Mouse (Mus musculus): ENCODE results near the gene Mrvi1. TPM values are rescaled to one million over a fixed set of nuclear protein-coding genes. Genes with fewer than 3 reads are reported as not detected.

Mrvi1 gene
- total RNA-seq, 1 experiment from 2014 or later: 3.4 TPM

- ATAC-seq (replicated peaks; ENCODE audit: low read depth, poor library complexity, severe bottlenecking): no peak; the same call in 1 of the 2 replicates
Measured at GRCm38 (mm10) chr7:110946731-110947130, 35.5 kb downstream of the Mrvi1 start.

DNA sequence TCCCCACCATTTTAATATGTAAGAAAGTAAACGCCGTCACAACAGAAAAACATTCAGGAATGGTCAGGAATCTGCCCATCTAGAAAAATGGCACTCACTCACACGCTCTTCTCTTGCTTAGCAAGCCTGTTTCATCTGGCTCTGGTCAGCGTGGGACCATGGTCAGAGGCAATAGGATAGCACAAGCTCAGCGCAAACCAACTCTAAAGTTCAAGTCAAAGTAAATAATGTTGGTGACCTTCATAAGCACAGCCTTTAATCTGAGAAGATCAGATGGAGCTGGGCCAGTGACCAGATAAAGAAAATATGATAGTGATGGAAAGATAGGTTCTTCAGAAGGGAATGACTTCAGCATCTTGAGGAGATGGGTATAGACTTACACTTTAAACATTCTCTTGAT, 37.9 kb downstream of the Mrvi1 start:
- ATAC-seq (replicated peaks; ENCODE audit: low read depth, poor library complexity, severe bottlenecking): no peak

DNA sequence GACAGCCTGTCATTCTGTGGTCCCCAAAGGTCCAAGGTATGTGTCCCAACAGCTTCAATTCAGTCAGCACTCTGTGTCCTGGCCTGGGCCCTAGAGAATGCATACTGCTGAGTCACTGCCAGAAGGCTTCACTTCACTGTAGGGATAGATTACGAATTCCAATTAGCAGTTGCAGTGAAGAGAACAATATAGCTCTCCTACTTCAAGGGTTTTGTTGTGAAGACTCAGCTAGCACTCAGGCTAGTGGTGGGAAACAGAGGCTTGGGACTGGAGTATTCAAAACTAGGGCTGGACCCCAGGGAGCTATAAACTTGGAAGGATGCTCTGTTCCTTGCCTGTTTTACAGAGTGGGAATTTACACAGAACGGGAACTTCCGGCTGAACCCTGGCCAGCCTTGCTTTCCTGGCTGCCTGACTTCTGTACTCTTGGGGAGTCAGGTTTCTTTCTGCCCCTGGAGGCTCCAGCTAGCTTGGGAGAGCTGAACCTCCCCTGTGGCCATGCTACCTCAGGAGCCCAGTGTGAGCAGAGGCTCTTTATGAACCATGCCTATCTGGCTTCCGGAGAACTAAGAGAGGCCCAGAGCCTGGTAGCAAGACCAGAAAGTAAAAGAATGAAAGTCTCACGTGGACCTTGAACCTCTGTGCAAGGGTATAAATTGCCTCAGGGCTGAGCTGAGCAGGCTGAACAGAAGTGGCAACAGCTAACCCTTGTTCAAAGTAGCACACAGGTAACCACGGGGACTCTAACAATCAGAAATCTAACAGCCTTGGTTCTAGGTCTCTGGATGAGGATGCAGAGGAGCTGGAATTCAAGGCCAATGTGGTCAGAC, 40.3 kb downstream of the Mrvi1 start:
- peak; percentile 69 for ATAC-seq (replicated peaks; ENCODE audit: low read depth, poor library complexity, severe bottlenecking)

DNA sequence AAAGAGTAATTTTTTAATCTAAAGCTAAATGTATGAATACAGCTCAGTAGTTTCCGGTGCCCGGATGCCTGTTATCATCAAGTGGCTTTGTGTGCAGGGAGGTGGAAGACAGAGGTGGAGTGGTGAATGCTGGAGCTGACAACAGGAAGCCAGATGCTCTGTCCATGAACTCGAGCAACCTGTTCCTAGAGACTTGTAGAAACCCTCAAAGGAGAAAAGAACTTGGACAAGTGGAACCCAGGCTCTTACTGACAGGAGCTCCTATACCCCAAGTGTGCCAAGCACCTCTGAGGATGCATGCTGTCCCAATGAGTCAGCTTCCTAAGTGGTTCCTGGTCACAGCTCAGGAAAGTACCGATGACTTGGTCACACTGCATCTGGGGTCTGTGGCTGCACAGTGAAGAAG, 41.1 kb downstream of the Mrvi1 start:
- peak; percentile 63 for ATAC-seq (replicated peaks; ENCODE audit: low read depth, poor library complexity, severe bottlenecking)

DNA sequence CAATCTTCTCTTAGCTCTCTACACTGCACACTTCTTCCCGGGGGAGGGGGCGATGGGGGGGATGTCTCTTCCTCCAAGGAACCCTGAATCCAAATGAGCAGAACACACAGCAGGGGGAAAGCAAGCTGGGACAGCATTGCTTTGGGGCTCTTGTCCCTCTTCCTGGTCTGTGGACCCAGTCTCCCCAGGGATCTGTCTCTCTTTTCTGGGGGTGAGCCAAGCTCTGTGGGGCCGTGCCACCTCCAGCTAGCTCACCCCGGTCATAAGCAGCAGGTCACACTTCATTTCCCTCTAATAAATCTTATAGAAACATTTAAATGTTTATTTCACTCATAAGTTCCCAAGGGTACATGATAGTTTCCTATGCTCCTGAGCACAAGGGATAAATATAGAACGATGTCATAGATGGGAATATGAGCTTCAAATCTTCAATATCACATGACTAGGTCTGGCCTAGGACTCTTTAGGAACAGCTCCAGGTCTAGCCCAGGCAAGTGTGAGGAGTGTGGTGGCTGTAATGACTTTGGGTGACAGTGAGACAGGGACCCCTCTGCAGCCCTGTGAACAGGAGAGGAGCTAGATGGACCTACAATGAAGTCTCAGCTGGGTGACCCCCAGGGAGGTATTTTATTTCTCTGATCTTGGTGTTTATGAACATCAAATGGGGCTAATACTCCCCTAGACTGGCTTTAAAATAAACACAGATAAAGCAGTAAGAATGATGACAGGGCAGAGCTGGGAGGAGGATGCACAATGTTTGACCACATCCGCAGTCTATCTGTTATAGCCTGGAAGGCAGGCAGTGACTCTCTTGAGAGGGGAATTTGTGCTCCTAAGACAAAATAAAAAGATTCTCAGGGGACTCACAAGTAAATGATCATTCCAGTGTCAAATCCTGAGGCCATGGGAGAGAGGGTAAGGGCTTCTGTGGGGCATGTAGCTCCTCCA, 46.2 kb downstream of the Mrvi1 start:
- ATAC-seq (replicated peaks; ENCODE audit: low read depth, poor library complexity, severe bottlenecking): peak; percentile 83

DNA sequence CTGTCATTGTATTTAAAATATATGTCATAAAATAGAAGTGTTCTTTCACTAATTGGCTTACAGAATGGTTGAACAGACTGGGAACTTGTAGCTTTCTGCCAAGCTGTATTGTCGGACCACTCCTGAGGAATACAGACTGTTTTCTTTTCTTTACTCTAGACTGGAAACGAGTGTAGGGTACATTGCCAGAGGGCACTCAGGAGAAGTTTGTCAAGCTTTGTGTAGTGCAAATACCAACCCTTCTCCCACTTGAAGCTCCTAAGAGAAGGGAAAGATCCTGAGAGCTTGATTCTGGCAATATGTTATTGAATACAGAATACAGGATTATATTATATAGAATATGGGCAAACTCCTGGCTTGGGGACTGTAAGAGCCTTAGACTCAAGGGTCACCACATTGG, 48.3 kb downstream of the Mrvi1 start:
- no peak for ATAC-seq (replicated peaks; ENCODE audit: low read depth, poor library complexity, severe bottlenecking)

DNA sequence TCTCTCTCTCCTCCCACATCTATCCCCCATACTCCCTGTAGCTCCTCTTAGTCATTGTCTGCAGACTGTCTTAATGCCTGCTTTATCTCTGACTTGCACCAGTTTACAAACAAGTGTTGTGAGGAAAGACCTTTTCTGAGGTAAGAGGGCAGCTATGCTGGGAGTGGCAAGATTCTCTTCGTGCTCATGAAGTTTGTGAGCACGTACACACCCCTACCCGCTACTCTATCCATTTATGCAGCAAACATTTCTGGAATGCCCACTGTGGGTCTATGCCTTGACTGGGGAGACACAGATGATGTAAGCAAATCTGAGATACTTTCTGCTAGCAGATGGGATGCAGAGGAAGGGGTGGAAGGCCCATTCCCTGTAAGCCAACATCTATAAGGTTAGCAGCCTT, 48.9 kb downstream of the Mrvi1 start:
- ATAC-seq (replicated peaks; ENCODE audit: low read depth, poor library complexity, severe bottlenecking): no peak

- peak; percentile 94 for ATAC-seq (replicated peaks; ENCODE audit: low read depth, poor library complexity, severe bottlenecking)
Measured at GRCm38 (mm10) chr7:110930118-110930854, 52.0 kb downstream of the Mrvi1 start.

- peak; percentile 65 for ATAC-seq (replicated peaks; ENCODE audit: low read depth, poor library complexity, severe bottlenecking)
Measured at GRCm38 (mm10) chr7:110926562-110926961, 55.7 kb downstream of the Mrvi1 start.

GRCm38 (mm10) chr7:110920331-110921261, 61.7 kb downstream of the Mrvi1 start:
- ATAC-seq (replicated peaks; ENCODE audit: low read depth, poor library complexity, severe bottlenecking): peak; percentile 78

GRCm38 (mm10) chr7:110919721-110920120, 62.5 kb downstream of the Mrvi1 start:
- peak; percentile 30; the same call in 1 of the 2 replicates for ATAC-seq (replicated peaks; ENCODE audit: low read depth, poor library complexity, severe bottlenecking)

DNA sequence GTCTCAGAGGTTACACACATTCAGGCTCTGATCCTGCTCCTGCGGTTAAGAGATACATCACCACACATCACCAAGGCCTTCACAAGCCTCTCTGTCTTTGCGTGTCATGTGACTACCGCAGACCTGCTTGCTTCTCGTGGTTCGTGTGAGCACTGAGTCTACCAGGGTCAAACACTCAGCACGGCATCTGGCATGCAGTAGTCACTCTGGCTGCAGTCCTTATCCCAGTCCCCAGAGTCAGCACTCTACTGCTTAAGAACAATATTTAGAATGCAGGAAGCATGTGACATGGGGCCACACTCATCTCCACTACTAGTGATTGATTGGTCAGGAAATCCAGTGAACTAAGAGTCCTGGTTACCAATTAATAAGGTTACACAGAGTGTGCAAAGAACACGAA, 66.3 kb downstream of the Mrvi1 start:
- no peak for ATAC-seq (replicated peaks; ENCODE audit: low read depth, poor library complexity, severe bottlenecking)

- ATAC-seq (replicated peaks; ENCODE audit: low read depth, poor library complexity, severe bottlenecking): 0 out of 2 replicates have a peak, but pooled peaks have one; percentile 27
Measured at GRCm38 (mm10) chr7:110914531-110914930, 67.7 kb downstream of the Mrvi1 start.

GRCm38 (mm10) chr7:110913754-110914153, 68.5 kb downstream of the Mrvi1 start:
- no peak for ATAC-seq (replicated peaks; ENCODE audit: low read depth, poor library complexity, severe bottlenecking)

- ATAC-seq (replicated peaks; ENCODE audit: low read depth, poor library complexity, severe bottlenecking): peak; percentile 61
Measured at GRCm38 (mm10) chr7:110908209-110909144, 73.8 kb downstream of the Mrvi1 start.

DNA sequence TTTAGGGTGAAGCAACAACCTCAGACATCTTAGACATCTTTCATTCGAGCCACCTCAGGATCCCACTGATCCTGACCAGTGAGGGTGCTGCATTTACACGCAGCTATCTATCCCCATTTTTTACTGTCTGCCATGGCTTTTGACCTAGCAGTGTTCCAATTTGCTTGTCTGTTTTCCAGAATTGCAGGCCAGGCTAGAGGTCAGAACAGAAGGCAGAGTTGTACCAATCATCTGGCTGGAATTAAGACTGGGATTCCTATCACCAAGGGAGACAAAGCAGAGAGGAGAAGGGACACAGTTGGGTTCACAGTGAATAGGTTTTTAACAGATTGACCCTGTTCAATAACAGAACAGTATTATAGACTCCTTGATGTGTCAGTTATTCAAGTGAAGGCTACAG, 75.7 kb downstream of the Mrvi1 start:
- ATAC-seq (replicated peaks; ENCODE audit: low read depth, poor library complexity, severe bottlenecking): no peak

DNA sequence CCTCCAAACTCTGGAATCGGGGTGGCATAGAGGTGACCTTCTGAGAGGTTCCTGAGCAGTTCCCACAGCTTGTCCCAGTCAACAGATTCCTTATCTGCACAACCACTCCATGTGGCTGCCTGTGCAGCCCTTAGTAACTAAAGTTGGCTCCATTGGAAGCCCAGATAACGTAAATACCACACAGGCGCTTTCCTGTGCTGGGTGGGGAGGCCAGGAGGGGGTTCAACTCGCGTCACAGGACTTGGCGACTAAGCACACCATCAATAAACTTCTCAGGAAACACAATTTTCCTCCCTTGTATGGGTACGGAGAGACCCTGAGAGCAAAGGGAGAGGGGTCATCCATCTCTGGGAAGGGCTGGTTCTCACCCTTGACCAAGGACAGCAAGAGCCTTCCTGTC, 79.0 kb downstream of the Mrvi1 start:
- peak; percentile 82 for ATAC-seq (replicated peaks; ENCODE audit: low read depth, poor library complexity, severe bottlenecking)

DNA sequence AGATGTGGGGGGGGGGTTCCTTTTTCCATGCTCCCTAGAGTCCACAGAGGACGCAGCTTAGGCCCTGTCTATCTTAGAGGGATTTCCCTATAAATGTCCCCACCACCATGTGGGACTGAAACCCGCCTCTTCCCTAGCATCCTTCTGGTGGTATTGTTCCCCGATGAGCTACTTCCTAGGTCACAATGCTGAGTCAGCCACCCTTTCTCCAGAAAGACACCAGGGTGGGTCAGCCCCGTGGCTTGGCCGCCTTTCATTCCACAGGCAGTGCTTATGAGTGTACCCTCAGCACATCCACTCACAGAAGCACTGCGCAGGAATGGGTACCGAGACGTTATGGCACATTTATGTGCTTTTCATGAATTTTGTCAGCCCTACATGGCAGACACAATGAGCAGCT, 85.1 kb downstream of the Mrvi1 start:
- ATAC-seq (replicated peaks; ENCODE audit: low read depth, poor library complexity, severe bottlenecking): no peak

Data from common myeloid progenitor, adult 5-6 weeks (primary cell).